Mouse (Mus musculus) CD4-positive, CD25-positive, alpha-beta regulatory T cell, adult 4 months (primary cell): ENCODE results near the gene Ctrc. TPM values are rescaled to one million over a fixed set of nuclear protein-coding genes. Genes with fewer than 3 reads are reported as not detected.

Experiments
- ATAC-seq: one replicate; pipeline ENCODE4 v1.8.0; 2017
- polyA plus RNA-seq, 2 experiments: library from polyadenylated mRNA; unstranded; fragments of 100-300 nt; shearing (Covaris generic); gene quantifications; one replicate each; pipeline ENCODE4 v1.2.1; 2017

The Ctrc gene
- polyA plus RNA-seq, 2 experiments from 2014 or later: not detected

DNA sequence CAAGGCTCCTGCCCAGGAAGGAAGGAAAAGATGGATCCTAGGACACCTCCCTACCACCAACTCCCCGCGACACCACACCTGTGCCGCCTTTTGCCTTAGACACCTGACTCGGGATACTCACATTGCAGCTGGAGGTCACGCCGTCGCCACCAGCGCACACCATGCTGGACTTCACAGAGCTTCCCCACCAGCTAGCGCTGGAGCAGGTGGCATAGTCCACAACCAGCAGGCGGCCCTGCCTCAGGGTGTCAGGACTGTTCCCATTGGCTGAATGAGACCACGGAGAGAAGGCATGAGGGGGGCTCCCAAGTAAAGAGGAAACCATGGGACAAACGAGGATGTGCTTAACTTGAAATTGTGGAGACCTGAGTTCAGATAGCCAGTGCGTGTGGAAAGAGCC, 27.3 kb downstream of the Ctrc start:
- ATAC-seq: no peak

DNA sequence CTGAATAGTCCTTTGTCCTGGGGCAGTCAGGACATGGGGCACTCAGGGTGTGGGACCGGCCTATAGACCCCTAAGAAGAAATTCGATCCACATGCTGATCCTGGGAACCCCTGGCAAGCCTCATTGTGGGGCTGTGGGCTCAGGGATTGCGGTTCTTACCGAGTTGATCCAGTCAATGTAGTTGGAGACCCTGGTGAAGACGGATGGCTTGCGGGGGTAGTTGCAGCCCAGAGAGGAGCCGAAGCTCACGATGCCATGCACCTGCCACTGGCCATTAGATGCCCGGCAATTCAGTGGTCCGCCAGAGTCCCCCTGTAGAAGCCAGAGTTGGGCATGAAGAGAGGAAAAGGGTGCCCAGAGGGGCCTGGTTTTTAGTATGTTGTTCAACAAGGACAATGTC, 28.5 kb downstream of the Ctrc start:
- ATAC-seq: no peak

DNA sequence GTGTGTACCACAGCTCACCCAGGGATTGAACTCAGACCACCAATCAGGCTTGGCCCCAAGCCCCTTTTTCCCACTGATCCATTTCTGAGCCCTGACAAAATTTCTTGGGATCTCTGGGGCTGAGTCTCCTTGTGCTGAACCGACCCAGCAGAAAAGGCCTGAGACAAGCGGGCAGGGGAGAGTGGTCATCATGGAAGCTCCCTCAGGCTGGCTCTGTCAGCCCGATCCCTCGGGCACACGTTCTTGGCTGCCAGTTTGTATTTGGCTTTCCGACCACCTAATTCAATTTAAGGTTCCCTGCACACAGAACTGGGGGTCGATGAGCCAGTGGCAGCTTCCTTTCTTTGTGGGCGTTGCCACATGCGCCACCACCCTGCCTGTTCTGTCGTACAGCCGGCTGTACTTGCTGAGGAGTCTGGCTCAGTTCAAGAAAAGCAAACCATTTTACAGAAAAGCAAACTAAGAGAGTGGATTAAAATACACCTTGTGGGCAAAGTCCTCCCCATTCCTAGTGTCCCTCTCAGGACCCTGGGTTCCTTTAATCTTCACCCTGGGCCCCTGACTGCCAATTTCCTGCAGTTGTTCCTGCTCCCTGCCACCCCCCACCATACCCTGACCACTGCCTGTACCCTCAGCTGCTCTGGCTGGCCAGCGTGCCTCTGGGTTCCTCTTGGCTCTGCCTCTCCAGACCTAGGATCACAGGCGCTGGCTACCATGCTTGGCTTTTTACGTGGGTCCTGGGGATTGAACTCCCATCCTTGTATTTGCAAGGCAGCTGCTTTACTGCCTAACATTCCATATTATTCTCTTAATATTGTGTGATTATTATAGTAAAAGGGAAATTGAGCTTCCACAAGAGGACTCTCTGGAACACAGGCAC, 29.1 kb downstream of the Ctrc start:
- ATAC-seq: no peak

DNA sequence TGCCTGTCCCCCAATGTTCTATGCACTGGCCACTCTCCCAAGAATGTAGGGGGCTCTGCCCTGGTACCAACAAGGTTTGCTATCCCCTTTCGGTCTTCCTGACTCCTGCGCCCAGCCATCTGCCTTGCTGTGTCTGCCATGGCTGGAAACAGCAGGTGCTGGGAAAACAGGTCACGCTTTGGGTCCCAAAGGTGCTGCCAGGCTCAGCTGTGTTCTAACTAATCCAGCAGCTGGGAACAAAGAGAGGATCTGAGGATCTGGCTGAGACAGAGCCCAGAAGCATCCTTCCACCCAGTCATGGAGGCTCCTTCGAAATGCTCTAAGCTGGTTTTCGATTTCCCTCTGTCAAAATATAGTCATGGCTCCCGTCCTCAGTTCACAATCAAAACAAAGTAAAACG, 29.9 kb downstream of the Ctrc start:
- ATAC-seq: no peak

DNA sequence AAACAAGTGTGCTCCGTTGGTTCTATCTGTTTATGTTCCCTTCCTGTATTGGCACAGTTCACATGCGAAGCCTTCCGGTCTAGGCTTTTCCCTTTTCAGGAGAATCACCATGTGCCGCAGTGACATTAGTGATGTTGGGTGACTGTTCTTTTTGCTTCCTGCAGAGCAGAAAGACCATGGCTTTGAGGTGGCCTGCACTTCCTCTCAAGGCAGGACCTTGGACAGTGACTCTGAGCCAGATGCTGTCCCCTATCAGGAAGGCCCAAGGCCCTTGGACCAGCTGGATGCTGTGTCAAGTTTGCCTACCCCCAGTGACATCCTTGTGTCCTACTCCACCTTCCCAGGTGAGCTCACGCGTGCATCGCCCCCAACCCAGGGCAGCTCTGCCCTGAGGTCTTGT, 34.8 kb downstream of the Ctrc start:
- ATAC-seq: no peak

DNA sequence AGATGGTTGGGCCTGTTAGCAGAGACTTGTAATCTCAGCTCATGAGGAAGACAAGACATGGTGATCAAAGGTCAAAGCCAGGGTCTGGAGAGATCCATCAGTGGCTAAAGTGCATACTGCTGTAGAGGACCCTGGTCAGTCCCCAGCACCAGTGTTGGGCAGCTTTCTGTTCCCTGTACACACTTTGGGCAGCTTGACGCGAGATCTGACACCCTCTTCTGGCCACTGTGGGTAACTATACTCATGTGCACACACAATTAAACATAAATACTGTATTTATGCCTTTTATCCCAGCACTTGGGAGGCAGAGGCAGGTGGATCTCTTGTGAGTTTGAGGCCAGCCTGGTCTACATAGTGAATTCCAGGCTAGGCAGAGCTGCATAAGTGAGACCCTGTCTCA, 35.2 kb downstream of the Ctrc start:
- ATAC-seq: no peak

DNA sequence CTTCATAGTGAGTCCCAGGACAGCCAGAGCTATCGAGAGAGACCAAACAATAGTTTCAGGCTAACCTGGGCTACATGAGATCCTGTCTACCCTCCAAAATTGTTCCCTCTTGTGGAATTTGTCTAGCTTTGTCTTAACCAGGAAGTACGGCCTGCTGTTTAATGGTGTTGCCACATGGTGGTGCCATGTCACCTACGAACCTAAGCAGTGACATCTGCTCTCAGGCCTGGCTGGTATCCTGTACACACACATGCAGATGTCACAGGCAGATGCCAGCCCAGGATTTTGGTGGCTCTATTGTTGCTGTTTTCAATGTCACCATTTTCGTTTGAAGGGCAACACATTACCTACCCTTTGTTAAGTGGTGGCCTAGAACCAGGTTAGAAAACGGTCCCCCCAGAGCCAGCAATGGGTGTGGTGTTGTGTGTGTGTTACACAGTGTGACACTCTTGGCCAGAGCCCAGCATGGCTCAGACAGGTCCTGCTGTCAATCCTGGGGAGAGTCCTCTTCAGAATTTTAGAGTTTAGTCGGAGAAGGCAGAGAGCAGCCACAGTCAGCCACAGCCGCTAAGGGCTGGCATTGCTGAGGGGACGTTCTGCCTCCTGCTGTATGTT, 36.2 kb downstream of the Ctrc start:
- peak; percentile 63 for ATAC-seq

DNA sequence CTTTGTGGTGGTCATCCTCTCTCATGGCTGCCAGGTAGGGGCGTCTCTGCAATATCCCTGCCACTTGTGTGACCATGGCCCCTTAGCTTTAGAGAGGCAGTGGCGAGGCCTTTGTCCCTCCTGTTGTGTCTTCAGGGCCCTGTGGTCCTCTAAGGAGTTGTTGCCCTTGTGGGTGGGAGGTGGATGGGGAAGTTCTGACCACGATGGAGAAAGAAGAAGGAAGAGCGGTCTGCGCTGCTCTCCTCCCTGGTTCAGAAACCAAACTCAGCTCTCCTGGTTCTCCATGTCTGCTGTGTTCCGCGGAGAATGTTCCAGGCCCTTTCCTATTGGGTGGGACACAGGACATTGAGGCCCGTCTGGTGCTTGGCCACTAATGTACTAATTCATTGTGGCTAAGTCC, 40.3 kb downstream of the Ctrc start:
- ATAC-seq: no peak

DNA sequence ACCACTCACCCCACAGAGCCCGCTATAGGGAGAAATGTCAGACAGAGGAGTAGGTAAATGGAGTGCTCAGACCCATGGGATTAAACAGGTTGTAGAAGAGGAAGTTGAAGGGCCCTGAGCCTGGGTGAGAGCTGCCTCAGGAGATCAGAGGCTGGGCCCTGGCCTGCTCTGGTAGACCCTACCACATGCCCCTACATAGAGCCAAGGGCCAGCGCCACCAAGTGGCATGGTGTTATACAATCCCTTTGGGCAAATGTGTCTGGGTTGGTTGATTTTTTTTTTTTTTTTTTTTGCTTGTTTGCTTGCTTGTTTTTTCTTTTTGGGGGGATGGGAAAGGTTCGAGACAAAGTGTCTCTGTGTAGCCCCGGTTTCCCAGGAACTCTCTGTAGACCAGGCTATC, 42.1 kb downstream of the Ctrc start:
- no peak for ATAC-seq

DNA sequence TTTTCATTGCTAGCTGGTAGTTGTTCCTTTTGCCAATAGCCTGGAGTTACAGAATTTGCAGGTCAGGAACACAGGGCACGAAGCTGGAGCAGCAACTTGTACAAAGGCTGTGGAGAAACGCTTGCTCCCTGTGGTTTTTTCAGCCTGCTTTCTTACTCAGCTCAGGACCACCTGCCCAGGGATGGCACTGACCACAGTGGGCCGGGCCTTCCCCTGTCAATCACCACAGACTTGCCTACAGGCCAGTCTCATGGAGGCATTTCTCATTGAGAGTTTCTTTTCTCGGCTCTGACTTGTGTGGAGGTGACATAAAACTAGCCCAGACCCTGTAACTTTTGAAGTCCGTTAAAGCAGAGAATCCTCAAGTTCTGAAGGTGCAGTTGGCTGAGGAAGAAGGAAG, 48.6 kb downstream of the Ctrc start:
- no peak for ATAC-seq

DNA sequence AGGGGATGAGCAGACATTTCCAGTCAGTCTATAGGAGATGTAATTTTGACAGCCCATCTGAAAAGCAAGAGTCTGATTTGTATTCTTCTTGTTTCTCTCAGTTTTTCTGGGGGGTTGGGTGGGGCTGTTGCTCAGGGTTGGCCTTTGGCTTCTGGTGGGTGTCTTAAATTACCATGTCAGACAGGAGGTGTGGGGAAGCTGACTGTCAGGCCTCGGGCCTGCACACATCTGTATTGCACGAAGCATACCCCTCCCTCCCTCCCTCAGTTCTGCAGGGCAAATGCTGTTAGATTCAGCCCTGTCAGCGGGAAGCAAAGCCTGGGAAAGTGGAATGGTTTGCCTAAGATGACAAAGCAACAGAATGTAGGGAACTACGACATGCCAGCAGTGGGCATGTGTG, 49.2 kb downstream of the Ctrc start:
- no peak for ATAC-seq

DNA sequence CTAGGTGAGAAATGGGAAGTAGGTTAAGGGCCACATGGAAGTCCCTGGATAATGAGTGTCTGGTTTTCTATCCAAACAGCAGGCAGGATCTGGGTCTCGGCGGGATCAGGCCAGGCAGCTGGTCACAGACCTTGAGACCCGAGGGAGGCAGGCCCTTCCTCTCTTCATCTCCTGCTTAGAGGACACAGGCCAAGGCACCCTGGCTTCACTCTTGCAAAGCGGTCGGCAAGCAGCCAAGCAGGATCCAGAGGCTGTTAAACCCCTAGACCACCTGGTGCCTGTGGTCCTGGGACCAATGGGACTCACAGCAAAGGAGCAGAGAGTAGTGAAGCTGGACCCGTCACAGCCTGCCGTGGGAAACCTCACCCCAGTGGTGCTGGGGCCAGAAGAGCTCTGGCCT, 49.8 kb downstream of the Ctrc start:
- no peak for ATAC-seq

DNA sequence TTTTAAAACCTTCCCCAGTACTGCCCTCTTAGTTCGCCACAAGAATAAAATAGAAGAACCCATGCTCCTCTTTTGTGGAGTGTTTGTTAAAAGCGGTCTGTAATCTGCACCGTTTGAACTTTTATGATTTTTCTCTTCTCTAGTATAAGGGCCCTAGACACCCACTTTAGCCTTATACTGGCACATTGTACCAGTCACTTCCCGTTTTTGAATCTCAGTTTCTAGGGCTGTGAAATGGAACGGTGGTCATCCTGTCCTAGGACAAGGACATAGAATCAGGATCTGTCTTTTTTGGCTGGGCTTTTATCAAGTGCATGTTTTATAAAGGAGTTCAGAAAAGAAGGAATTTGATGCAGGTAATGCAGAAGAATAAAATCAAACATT, 52.0 kb downstream of the Ctrc start:
- ATAC-seq: no peak

DNA sequence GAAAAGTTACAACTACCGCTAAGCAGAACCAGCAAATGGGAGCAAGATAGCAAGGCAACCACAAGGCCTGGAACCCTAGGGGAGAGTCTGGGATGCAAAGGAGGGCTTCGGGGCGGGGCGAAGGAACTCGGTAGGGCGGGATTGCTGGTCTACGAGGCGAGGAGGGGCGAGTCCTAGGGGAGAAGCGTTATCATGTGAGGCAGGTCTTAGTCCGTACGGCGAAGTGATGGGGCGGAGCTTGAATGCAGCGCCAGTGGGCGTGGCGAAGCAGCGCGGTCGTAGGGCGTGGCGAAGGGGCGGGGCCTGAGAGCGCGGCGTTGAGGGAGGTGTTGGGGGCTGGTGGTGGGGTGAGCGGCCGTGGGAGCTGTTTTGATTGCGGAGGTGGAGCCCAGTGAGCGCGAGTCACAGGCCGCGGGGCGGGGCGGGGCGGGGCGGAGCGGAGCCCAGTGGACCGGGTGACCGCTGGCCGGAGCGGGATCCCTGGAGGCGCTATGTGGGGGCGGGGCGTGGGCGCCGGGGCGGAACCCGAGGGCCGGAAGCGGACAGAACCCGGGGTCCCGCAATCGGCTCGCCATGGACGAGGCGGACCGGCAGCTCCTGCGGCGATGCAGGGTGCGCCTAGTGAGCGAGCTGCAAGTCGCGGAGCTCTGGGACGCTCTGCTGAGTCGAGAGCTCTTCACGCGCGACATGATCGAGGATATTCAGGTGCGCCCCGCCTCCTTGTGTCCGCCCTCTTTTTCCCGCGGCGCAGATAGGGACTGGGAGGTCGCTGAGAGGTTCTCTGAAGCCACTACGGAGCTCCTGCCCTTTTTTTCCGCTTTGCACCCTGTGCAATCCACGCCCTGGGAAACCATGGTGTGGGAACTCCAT, 52.6 kb downstream of the Ctrc start, which contains the start of gene Casp9:
Gene Casp9, plus strand, starts transcription at position 331 of the 870 bp plus-strand sequence.
- peak; percentile 74 for ATAC-seq

DNA sequence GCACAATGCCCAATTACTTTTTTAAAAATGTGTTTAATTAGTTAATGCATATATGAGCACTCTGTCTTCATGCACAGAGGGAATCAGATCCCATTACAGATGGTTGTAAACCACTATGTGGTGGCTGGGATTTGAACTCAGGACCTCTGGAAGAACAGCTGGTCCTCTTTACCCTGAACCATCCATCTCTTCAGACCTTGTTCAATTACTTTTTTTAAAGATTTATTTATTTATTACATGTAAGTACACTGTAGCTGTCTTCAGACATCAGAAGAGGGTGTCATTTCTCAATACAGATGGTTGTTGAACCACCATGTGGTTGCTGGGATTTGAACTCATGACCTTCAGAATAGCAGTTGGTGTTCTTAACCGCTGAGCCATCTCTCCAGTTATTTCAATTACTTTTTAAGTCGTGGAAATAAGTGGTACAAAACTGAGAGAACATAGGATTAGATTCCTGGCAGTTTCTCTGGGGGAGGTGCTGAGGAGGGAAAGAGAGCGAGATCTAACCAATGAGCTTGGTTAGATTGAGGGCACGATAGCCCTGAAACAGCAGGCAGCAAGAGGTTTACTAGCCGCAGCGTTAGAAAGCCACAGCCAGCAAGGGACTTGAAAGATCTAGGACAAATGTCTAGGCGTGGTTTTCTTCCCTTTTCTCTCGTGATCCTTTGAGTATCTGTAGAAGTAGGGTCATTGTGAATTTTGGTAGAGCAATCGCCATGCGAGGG, 53.4 kb downstream of the Ctrc start:
- no peak for ATAC-seq

DNA sequence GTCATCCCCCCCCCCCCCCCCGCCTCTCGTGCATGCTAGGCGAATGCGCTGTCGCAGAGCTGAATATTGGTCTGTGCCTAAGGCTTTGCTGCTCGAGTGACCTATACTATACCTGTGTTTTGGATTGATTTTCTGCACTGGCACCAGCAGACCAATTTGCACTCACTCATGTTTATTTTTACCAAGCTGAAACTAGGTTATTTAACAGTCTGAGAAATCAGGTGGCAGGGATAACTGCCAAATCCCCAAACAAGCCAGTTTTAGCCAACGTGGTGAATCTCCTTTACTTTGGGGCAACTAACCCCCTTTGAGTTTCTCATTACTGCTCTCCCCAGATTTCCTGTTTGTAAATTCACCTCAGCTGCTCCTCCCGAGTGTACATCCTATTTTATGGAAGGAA, 54.2 kb downstream of the Ctrc start:
- no peak for ATAC-seq

DNA sequence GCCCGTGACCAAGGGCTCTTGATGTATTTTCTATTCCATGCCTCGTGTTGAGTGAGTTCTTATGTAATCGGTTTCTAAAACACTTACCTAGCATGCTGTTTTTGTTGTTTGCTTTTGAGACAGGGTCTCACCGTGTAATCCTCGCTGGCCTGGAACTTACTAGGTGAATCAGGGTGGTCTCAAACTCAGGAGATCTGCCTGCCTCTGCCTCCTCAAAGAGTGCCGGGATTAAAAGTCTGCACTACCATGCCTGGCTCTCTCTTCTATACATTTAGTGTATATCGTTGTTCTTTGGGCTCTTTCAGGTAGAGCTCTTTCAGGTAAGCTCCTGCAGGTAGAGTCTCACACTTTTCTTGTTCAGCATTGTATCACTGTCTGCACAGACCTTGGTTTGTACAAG, 54.7 kb downstream of the Ctrc start:
- ATAC-seq: no peak

DNA sequence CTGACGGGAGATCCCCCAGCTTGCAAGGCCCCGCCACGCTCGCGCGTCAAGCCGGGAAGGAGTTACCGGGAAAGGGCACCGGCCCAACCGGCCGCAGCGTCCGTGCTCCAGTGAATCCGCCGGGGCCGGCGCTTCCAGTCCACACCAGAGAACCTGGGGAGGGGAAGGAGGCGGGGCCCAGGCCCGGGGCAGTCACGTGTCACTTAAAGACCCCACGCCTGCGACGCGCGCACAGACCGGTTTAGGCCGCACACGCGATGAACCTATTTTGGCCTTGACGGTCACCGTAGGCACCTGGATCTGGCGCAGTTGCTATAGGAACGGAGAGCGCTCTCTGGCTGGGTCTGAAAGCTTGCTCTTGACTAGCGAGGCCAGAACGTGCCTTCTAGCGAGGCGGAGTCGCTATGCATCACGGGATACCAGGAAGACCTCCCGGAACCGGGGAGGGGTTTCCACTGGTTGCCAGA, 55.6 kb downstream of the Ctrc start, which contains the start of gene Dnajc16:
Gene Dnajc16, minus strand, starts transcription at position 408 of the 467 bp plus-strand sequence.
- ATAC-seq: peak; percentile 83

DNA sequence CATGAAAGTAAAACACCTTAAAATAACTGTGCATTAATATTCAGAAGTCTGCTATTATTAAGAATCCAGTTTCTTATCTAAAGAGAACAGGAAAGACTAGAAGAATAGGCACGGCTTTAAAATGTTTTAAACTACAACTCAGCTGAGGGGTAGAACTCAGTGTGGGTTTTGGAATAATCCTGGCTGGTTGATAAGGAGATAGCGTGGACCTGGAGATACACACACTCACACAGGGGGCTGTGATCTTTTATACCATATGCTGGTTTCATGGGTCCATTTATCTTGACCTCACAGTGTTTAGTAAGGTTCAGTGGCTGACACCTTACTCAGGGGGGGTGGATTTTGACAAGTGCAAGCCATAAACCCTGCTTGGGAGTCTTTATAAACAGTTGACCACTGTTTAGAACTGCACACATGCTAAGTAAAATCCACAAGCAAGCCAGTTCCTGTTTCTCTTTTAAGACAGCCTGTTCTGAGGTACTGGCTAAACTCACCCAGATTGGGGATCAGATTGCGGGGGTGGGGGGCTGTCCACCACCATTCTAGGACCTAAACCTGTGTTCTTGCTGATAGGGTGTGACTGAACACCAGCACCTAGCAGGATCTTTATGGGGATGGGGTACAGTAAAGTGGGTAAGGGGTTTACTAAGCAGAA, 56.5 kb downstream of the Ctrc start:
- ATAC-seq: no peak

DNA sequence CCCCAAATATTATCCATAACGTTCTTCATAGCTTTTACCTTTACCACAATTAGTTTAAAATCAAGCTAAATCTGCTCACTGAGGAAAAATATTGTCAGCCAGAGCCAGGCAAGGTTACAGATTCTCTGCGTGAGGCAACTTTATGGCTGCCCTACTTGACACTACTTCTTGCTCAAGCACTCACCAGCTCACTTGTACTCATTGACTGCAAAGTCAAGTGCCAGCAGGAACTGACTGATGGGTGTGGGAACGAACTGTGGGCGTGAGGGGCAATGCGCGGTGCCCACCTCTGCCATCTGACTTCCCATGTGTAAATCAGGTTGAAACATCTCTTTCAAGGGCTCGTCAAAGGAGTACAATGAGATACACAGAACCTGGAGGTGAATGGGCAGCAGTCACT, 58.7 kb downstream of the Ctrc start:
- no peak for ATAC-seq

DNA sequence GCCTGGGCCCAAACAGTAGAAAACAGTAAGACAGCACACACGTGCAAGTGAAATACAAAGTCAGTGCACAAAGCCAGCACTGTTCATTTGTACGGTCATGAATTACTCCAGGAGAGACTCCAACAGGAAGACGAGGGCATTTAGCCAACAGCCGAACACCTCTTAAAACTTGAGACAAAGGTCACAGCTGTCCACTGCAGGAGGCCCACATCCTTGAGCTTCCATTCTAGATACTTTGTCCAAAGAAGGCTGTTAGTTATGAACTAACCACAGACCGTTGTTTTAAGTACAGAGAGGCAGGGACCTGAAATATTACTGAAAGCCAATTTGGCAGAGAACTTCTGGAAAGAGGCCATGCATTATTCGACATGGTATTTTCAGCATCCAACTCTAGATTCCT, 59.1 kb downstream of the Ctrc start:
- no peak for ATAC-seq

DNA sequence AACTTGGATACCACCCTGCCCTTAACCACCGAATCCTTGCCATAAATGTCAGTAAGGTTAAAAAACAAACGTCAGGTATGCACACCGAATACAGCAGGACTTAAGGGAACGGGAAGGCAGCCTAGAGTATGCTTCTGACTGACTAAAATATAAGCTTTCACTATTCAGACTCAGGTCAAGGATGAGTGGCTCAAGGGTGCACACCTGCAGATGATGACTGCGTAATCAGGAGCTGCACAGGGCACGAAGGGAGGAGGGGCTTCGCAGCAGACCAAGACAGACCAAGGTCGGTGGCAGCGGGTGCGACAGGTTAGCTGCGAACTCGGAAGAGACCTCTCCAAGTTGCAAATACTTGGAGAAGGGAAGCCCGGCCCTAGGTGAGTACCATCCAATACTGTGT, 60.0 kb downstream of the Ctrc start:
- ATAC-seq: no peak
